Mouse (Mus musculus) bone marrow macrophage, adult 2 months (primary cell): ENCODE results near the gene Crebrf.

ENCODE experiments used
- CTCF ChIP-seq: IDR thresholded peaks from 2 replicates; pipeline ENCODE4 v1.5.1; 2012; ENCODE audit warnings: low read depth, mild to moderate bottlenecking, low read length, moderate library complexity
- POLR2A ChIP-seq: IDR thresholded peaks from 2 replicates; pipeline ENCODE4 v1.6.1; 2012; ENCODE audit warnings: mild to moderate bottlenecking, low read depth, low read length, borderline replicate concordance

- no peak for TF ChIP-seq POLR2A
- no peak for TF ChIP-seq CTCF
These were observed 62.6 kb downstream of the Crebrf start for GRCm38 (mm10) chr17:26778001-26778400.
